Mouse (Mus musculus) ES-E14 (cell line): ENCODE measurements at regions not wholly inside any gene's neighbourhood (a gene's known extent, or its start where the extent isn't known, plus 50 kb on each side); places are given as distances from the start of the nearest gene placed in this dataset.

Source experiments
- CHD2 ChIP-seq: IDR thresholded peaks from 2 replicates; pipeline ENCODE4 v1.6.1; 2014; ENCODE audit warnings: mild to moderate bottlenecking, low read depth, low read length, inconsistent platforms
- HCFC1 ChIP-seq: IDR thresholded peaks from 2 replicates; pipeline ENCODE4 v1.6.1; 2012; ENCODE audit warnings: low read length, inconsistent platforms, borderline replicate concordance; ENCODE audit not compliant: insufficient read depth
- MAFK ChIP-seq: IDR thresholded peaks from 2 replicates; pipeline ENCODE4 v1.6.1; 2014; ENCODE audit warnings: mild to moderate bottlenecking, low read depth, low read length, inconsistent platforms; ENCODE audit not compliant: insufficient read depth
- ZNF384 ChIP-seq: IDR thresholded peaks from 2 replicates; pipeline ENCODE4 v1.6.1; 2012; ENCODE audit warnings: low read depth, low read length, inconsistent platforms

DNA sequence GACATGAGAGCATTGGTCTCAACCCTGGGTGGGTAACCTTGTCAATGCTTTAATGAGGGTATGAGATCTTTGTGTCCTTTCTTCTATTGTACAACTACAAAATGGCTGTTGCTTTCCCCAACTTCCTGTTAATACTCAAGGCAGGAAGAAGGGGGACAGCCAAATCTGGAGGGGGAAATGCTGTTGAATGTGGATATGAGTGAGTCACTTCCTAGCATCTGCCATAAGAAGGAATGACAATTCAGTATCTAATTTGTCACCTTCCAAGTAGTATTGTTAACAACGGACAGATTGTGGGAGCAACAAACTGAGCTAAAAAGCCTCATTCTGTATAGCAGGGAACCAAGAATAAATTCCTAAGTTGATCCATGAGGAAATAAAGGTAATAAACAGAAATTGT, 309.2 kb upstream of the Aco1 start:
- no peak for TF ChIP-seq ZNF384
- TF ChIP-seq CHD2, result no peak
- TF ChIP-seq MAFK, result no peak
- TF ChIP-seq HCFC1, result no peak
